Mouse (Mus musculus) erythroblast, embryonic 14.5 days (primary cell): ENCODE measurements around the gene Cnr2. TPM values are rescaled to one million over a fixed set of nuclear protein-coding genes. Genes with fewer than 3 reads are reported as not detected.
A peak's percentile ranks its signal among the peaks of the same experiment; 100 is the strongest.

Experiments
- H3K27me3 ChIP-seq: 2 replicates; pipeline ENCODE4 v1.6.1; 2012; ENCODE audit warnings: inconsistent platforms; ENCODE audit not compliant: control insufficient read depth
- H3K36me3 ChIP-seq: 2 replicates; pipeline ENCODE4 v1.6.1; 2012; ENCODE audit warnings: mild to moderate bottlenecking, inconsistent platforms; ENCODE audit not compliant: control insufficient read depth
- H3K4me1 ChIP-seq: 2 replicates; pipeline ENCODE4 v1.6.1; 2012; ENCODE audit warnings: inconsistent platforms; ENCODE audit not compliant: control insufficient read depth
- H3K4me3 ChIP-seq: replicated peaks from 2 replicates; pipeline ENCODE3; 2012; ENCODE audit warnings: moderate library complexity, mild to moderate bottlenecking, inconsistent platforms
- H3K9me3 ChIP-seq: 2 replicates; pipeline ENCODE4 v1.6.1; 2012; ENCODE audit warnings: low read length, inconsistent platforms, mixed read lengths; ENCODE audit not compliant: control insufficient read depth
- GATA1 ChIP-seq: IDR thresholded peaks from 2 replicates; pipeline ENCODE4 v1.6.1; 2012; ENCODE audit warnings: low read length, inconsistent platforms, mixed read lengths
- TAL1 ChIP-seq: IDR thresholded peaks from 3 replicates; pipeline ENCODE4 v1.6.1; 2012; ENCODE audit warnings: low read length, inconsistent platforms, mixed read lengths
- polyA plus RNA-seq: library from polyadenylated mRNA; stranded (reverse); fragments of >175 nt; gene quantifications from 2 replicates; pipeline ENCODE4 v1.2.3, GENCODE M21; 2012

The Cnr2 gene
- polyA plus RNA-seq, 1 experiment, result not detected

- Histone ChIP-seq H3K9me3 (no peaks in the 10 kb centered on the region), H3K4me3 (peak overlapping the region; percentile 74), H3K27me3 (no peaks in the 10 kb centered on the region), H3K36me3 (peaks cover 48% of the 10 kb centered on the region), H3K4me1 (peaks cover 79% of the 10 kb centered on the region)
- no peak for TF ChIP-seq TAL1
- no peak for TF ChIP-seq GATA1
These were observed 38.7 kb upstream of the Cnr2 start for GRCm38 (mm10) chr4:135856223-135857091.

DNA sequence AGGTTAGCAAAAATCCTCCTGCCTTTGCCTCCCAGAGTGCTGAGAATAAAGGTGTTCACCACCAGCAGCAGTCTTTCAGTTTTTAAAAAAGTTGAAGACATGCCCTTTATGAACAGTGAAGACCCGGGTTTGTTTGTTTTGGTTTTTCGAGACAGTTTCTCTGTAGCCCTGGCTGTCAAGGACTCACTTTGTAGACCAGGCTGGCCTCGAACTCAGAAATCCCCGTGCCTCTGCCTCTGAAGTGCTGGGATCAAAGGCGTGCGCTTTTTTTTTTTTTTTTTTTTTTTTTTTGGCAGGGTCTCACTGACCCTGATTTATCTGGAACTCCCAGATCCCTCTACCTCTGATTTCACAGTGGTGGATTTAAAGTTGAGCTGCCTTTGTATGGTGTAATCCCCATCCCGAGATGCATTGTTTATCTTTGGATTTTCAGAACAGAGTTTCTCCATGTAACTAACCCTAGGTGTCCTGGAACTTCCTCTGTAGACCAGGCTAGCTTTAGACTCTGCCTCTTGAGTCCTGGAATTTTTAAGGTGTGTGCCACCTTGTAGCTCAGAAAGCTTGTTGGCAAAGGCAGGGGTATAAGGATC lies 37.5 kb upstream of the Cnr2 start:
- H3K9me3 ChIP-seq, result no peaks in the 10 kb centered on the region

GRCm38 (mm10) chr4:135868996-135869395 lies 26.2 kb upstream of the Cnr2 start:
- no peaks in the 10 kb centered on the region for H3K9me3 ChIP-seq
- TF ChIP-seq TAL1 (no peak), GATA1 (no peak)
- no peaks in the 10 kb centered on the region for H3K27me3 ChIP-seq
- peaks cover 88% of the 10 kb centered on the region for H3K36me3 ChIP-seq
- H3K4me1 ChIP-seq, result peaks cover 29% of the 10 kb centered on the region
- H3K4me3 ChIP-seq, result no peak overlapping the region

More for the DNA sequence above, 37.5 kb upstream of the Cnr2 start:
- H3K27me3 ChIP-seq, result no peaks in the 10 kb centered on the region
- peaks cover 66% of the 10 kb centered on the region for H3K4me1 ChIP-seq
- peaks cover 61% of the 10 kb centered on the region for H3K36me3 ChIP-seq
- no peak for TF ChIP-seq TAL1
- TF ChIP-seq GATA1, result no peak
- peak overlapping the region; percentile 74 for H3K4me3 ChIP-seq

DNA sequence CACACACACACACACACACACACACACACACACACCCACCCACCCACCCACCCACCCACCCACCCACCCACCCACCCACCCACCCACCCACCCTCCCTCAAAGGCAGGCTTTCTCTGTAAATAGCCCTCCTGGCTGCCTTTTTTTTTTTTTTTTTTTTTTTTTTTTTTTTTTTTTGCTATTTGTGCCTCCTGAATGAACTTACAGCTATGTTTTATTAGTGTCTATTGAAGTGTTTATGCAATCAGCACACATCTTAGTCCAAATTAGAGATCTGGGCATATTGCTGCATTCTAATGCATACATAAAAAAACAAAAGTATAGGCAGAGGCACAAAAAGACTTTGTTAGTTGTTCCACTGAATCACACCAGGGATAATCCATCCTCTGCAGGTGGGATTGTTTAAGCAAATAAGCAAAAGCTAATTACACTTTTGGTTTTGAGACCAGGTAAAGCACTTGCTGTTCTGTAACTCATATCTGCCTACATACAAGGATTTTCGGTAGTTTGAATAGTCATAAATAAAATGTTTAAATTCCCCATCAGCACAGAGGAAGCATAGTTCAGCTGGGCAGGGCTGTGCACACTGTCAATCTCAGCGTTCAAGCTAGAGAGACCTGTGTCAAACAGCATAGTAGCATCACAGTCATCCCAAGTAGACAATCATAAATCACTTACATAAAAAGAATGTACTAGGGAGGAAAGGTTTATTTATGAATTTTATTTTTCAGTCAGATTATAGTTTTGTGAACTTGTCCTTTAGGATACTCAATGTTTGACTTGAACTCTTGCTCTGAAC lies 24.8 kb upstream of the Cnr2 start:
- H3K4me1 ChIP-seq, result peaks cover 44% of the 10 kb centered on the region
- H3K27me3 ChIP-seq, result no peaks in the 10 kb centered on the region
- H3K9me3 ChIP-seq, result no peaks in the 10 kb centered on the region
- TF ChIP-seq GATA1 (no peak), TAL1 (no peak)
- H3K4me3 ChIP-seq, result peak overlapping the region; percentile 23
- H3K36me3 ChIP-seq, result peaks cover 83% of the 10 kb centered on the region

DNA sequence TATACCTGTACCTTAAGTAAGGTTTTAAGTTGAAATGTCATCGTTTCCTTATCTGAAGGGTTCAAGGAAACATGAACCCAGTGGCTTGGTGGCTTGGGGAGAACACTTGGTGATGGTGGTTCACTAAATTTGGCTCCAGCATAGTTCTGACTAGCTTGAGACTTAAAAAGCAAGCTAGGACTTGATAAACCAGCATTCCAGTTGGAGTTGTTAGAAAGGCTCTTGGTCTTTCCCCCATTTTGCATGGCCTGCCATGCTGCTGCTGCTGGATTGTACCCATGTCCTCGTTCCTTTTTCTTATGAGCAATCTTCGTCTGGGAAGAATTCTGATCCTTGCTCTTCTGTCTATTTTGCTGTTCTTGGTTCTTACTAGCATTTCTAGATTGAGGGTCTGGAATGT lies 23.2 kb upstream of the Cnr2 start:
- Histone ChIP-seq H3K9me3 (no peaks in the 10 kb centered on the region), H3K27me3 (no peaks in the 10 kb centered on the region), H3K4me1 (peaks cover 59% of the 10 kb centered on the region), H3K36me3 (peaks cover 69% of the 10 kb centered on the region), H3K4me3 (peak overlapping the region; percentile 95)
- TF ChIP-seq GATA1 (no peak), TAL1 (no peak)

DNA sequence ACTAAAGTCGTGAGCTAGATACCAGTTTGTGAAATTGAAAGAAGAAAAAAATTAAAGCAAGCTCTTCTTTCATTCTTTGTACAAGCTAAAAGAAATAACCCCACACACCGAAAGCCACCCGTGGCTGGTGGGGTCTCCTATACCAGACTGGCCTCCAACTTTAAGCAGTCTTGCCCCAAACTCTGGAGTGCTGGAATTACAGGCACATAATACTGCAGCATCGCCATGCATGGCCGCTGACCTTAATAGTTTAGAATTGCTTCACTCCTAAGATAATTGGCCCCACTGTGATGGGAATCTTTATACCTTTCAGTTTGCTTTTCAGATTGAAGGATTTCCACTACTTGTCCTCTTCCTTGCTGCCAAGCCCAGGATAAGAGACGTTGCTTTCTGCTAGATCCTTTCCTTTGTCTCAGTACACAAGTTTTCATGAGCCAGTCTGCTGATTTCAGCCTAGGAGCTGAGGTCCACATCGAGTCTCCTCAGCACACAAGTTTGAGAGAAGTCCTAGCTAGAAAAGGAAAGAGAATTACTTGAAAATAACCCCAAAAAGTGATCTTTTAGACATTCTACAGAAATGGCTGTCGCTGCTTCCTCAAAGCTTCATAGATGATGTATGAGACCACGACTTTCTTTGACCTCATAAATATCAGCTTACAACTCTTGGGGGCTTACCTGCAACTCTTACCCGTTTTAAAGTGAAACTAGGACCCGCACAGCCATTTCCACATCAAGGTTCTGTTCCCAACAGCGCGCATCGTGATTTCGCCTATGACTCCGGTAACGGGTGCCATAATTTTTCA lies 22.4 kb upstream of the Cnr2 start:
- H3K9me3 ChIP-seq, result no peaks in the 10 kb centered on the region

GRCm38 (mm10) chr4:135873526-135874202 lies 21.5 kb upstream of the Cnr2 start, which contains the start of gene Pnrc2:
Pnrc2 (minus strand) TSS chr4:135873850.
- Histone ChIP-seq H3K9me3 (no peaks in the 10 kb centered on the region), H3K36me3 (peaks cover 55% of the 10 kb centered on the region), H3K4me1 (peaks cover 64% of the 10 kb centered on the region), H3K27me3 (no peaks in the 10 kb centered on the region), H3K4me3 (peak within 1 kb of the TSS; percentile 95)
- TF ChIP-seq TAL1 (no peak), GATA1 (no peak)

More for the DNA sequence above, 22.4 kb upstream of the Cnr2 start:
- TF ChIP-seq GATA1 (no peak), TAL1 (no peak)
- Histone ChIP-seq H3K36me3 (peaks cover 62% of the 10 kb centered on the region), H3K27me3 (no peaks in the 10 kb centered on the region), H3K4me1 (peaks cover 62% of the 10 kb centered on the region), H3K4me3 (peak overlapping the region; percentile 95)
